Mouse (Mus musculus): ENCODE results near the gene Gm7075.

DNA sequence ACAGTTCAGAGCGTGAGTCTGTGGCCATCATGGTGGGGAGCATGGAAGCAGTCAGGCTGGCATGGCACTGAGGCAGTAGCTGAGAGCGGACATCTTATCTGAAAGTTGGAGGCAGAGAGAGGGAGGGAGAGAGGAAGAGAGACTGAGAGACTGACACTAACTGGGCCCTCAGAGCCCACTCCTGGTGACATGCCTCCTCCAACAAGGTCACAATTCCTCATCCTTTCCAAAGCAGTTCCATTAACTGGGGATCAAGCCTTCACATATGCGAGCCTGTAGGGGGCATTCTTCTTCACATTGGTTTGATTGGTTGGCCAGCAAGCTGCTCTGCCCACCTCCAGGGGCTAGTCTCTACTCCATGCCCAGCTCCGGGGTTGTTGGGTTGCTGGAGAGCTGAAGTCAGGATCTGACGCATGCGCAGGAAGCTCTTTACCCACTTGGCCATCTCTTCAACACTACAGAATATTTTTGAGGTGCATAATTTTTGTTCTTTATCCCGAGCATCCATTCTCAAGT is 9.7 kb upstream of the Gm7075 start:
- no peak for TF ChIP-seq MAFK (IDR thresholded peaks at IDR 0.05; ENCODE audit: insufficient read depth, low read depth, low read length)
- no peak for TF ChIP-seq ZC3H11A (IDR thresholded peaks at IDR 0.05; ENCODE audit: borderline replicate concordance, low read depth, low read length)
- TF ChIP-seq HCFC1 (IDR thresholded peaks at IDR 0.05; ENCODE audit: borderline replicate concordance, insufficient read depth, low read length) = no peak
- no peak for TF ChIP-seq ZNF384 (IDR thresholded peaks at IDR 0.05; ENCODE audit: low read depth, low read length)
